Mouse (Mus musculus): ENCODE results near the gene Avpr2. TPM values are rescaled to one million over a fixed set of nuclear protein-coding genes. Genes with fewer than 3 reads are reported as not detected.

The Avpr2 gene
- polyA plus RNA-seq, 1 experiment from 2014 or later, result not detected

GRCm38 (mm10) chrX:73881036-73881427 lies 10.9 kb upstream of the Avpr2 start:
- H3K4me3 ChIP-seq, result peak overlapping the region; percentile 55
- no peaks in the 10 kb centered on the region for H3K36me3 ChIP-seq (replicated peaks)
- peaks cover 58% of the 10 kb centered on the region for H3K27me3 ChIP-seq (ENCODE audit: poor library complexity, severe bottlenecking)
- H3K4me1 ChIP-seq, result peaks cover 19% of the 10 kb centered on the region
- 15% methylated on average over 16 of the region's 16 CpGs for WGBS
- no peaks in the 10 kb centered on the region for H3K9me3 ChIP-seq
- no peak for DNase-seq (ENCODE audit: extremely low spot score, low spot score)
- H3K27ac ChIP-seq, result 0 out of 2 replicates have a peak overlapping the region, but pooled peaks have one; percentile 40

GRCm38 (mm10) chrX:73881463-73881862 lies 10.4 kb upstream of the Avpr2 start:
- Histone ChIP-seq H3K36me3 (replicated peaks) (no peaks in the 10 kb centered on the region), H3K4me1 (peaks cover 19% of the 10 kb centered on the region), H3K27me3 (ENCODE audit: poor library complexity, severe bottlenecking) (peaks cover 55% of the 10 kb centered on the region), H3K4me3 (peak overlapping the region; percentile 55; the same call in 1 of the 2 replicates), H3K27ac (no peak overlapping the region), H3K9me3 (no peaks in the 10 kb centered on the region)
- no peak for DNase-seq (ENCODE audit: extremely low spot score, low spot score)
- WGBS, result 13% methylated on average over 6 of the region's 6 CpGs

- Histone ChIP-seq H3K27me3 (ENCODE audit: poor library complexity, severe bottlenecking) (no peaks in the 10 kb centered on the region; the same call in 1 of the 2 replicates), H3K36me3 (replicated peaks) (no peaks in the 10 kb centered on the region), H3K4me3 (no peak overlapping the region), H3K27ac (no peak overlapping the region), H3K9me3 (no peaks in the 10 kb centered on the region), H3K4me1 (no peaks in the 10 kb centered on the region)
- DNase-seq (ENCODE audit: extremely low spot score, low spot score), result no peak
- WGBS, result 95% methylated on average over 14 of the region's 14 CpGs
Observed at GRCm38 (mm10) chrX:73892833-73893232, 931 bp downstream of the Avpr2 start.

- Histone ChIP-seq H3K27me3 (ENCODE audit: poor library complexity, severe bottlenecking) (peaks cover 9% of the 10 kb centered on the region; the same call in 1 of the 2 replicates), H3K4me1 (no peaks in the 10 kb centered on the region), H3K27ac (no peak within 1 kb of the TSS), H3K9me3 (no peaks in the 10 kb centered on the region), H3K4me3 (no peak within 1 kb of the TSS), H3K36me3 (replicated peaks) (no peaks in the 10 kb centered on the region)
- DNase-seq (ENCODE audit: extremely low spot score, low spot score), result peak; percentile 30
- 29% methylated on average over 2 of the region's 2 CpGs for WGBS
Observed at GRCm38 (mm10) chrX:73895719-73896118, 3.8 kb downstream of the Avpr2 start, which contains the start of gene L1cam. L1cam (minus strand) TSS chrX:73896105.

GRCm38 (mm10) chrX:73897959-73898358 lies 6.1 kb downstream of the Avpr2 start:
- Histone ChIP-seq H3K27me3 (ENCODE audit: poor library complexity, severe bottlenecking) (peaks cover 12% of the 10 kb centered on the region; the same call in 1 of the 2 replicates), H3K36me3 (replicated peaks) (no peaks in the 10 kb centered on the region), H3K4me1 (no peaks in the 10 kb centered on the region), H3K4me3 (no peak overlapping the region), H3K27ac (no peak overlapping the region), H3K9me3 (no peaks in the 10 kb centered on the region)
- no peak for DNase-seq (ENCODE audit: extremely low spot score, low spot score)
- 83% methylated on average over 3 of the region's 3 CpGs for WGBS

GRCm38 (mm10) chrX:73910049-73910448 lies 18.1 kb downstream of the Avpr2 start:
- WGBS, result 82% methylated on average over 1 of the region's 1 CpGs

GRCm38 (mm10) chrX:73910451-73910850 lies 18.5 kb downstream of the Avpr2 start:
- H3K27ac ChIP-seq, result no peak overlapping the region
- no peaks in the 10 kb centered on the region for H3K36me3 ChIP-seq (replicated peaks)
- no peaks in the 10 kb centered on the region for H3K9me3 ChIP-seq
- H3K4me1 ChIP-seq, result peaks cover 10% of the 10 kb centered on the region
- peaks cover 12% of the 10 kb centered on the region; the same call in 1 of the 2 replicates for H3K27me3 ChIP-seq (ENCODE audit: poor library complexity, severe bottlenecking)
- no peak for DNase-seq (ENCODE audit: extremely low spot score, low spot score)
- peak overlapping the region; percentile 41; the same call in 1 of the 2 replicates for H3K4me3 ChIP-seq

More at GRCm38 (mm10) chrX:73910049-73910448, 18.1 kb downstream of the Avpr2 start:
- no peak for DNase-seq (ENCODE audit: extremely low spot score, low spot score)
- Histone ChIP-seq H3K9me3 (no peaks in the 10 kb centered on the region), H3K4me3 (no peak overlapping the region), H3K27ac (no peak overlapping the region), H3K4me1 (peaks cover 8% of the 10 kb centered on the region), H3K36me3 (replicated peaks) (no peaks in the 10 kb centered on the region), H3K27me3 (ENCODE audit: poor library complexity, severe bottlenecking) (peaks cover 12% of the 10 kb centered on the region; the same call in 1 of the 2 replicates)

GRCm38 (mm10) chrX:73911156-73911555 lies 19.3 kb downstream of the Avpr2 start:
- DNase-seq (ENCODE audit: extremely low spot score, low spot score), result no peak
- Histone ChIP-seq H3K36me3 (replicated peaks) (no peaks in the 10 kb centered on the region; the same call in 1 of the 2 replicates), H3K9me3 (no peaks in the 10 kb centered on the region), H3K27me3 (ENCODE audit: poor library complexity, severe bottlenecking) (peaks cover 12% of the 10 kb centered on the region; the same call in 1 of the 2 replicates), H3K4me1 (peaks cover 14% of the 10 kb centered on the region), H3K27ac (no peak overlapping the region), H3K4me3 (peak overlapping the region; percentile 41)
- WGBS, result 20% methylated on average over 22 of the region's 26 CpGs

GRCm38 (mm10) chrX:73911588-73911987 lies 19.7 kb downstream of the Avpr2 start:
- peaks cover under 1% of the 10 kb centered on the region for H3K36me3 ChIP-seq (replicated peaks)
- H3K4me1 ChIP-seq, result peaks cover 14% of the 10 kb centered on the region
- no peak overlapping the region for H3K4me3 ChIP-seq
- WGBS, result 74% methylated on average over 2 of the region's 2 CpGs
- peaks cover 12% of the 10 kb centered on the region; the same call in 1 of the 2 replicates for H3K27me3 ChIP-seq (ENCODE audit: poor library complexity, severe bottlenecking)
- H3K9me3 ChIP-seq, result no peaks in the 10 kb centered on the region
- H3K27ac ChIP-seq, result no peak overlapping the region
- DNase-seq (ENCODE audit: extremely low spot score, low spot score), result no peak

GRCm38 (mm10) chrX:73914827-73915703 lies 23.2 kb downstream of the Avpr2 start:
- Histone ChIP-seq H3K4me3 (peak overlapping the region; percentile 31), H3K36me3 (replicated peaks) (peaks cover 35% of the 10 kb centered on the region), H3K4me1 (peaks cover 14% of the 10 kb centered on the region), H3K27me3 (ENCODE audit: poor library complexity, severe bottlenecking) (peaks cover 12% of the 10 kb centered on the region; the same call in 1 of the 2 replicates), H3K9me3 (no peaks in the 10 kb centered on the region), H3K27ac (peak overlapping the region; percentile 76)
- WGBS, result 30% methylated on average over 31 of the region's 31 CpGs
- peak; percentile 87 for DNase-seq (ENCODE audit: extremely low spot score, low spot score)

- H3K27ac ChIP-seq, result no peak overlapping the region
- WGBS, result 84% methylated on average over 8 of the region's 8 CpGs
- H3K9me3 ChIP-seq, result no peaks in the 10 kb centered on the region
- no peak overlapping the region for H3K4me3 ChIP-seq
- H3K36me3 ChIP-seq (replicated peaks), result peaks cover 37% of the 10 kb centered on the region
- H3K4me1 ChIP-seq, result peaks cover 13% of the 10 kb centered on the region
- H3K27me3 ChIP-seq (ENCODE audit: poor library complexity, severe bottlenecking), result no peaks in the 10 kb centered on the region
- no peak for DNase-seq (ENCODE audit: extremely low spot score, low spot score)
Observed at GRCm38 (mm10) chrX:73916945-73917344, 25.0 kb downstream of the Avpr2 start.

GRCm38 (mm10) chrX:73918631-73919030 lies 26.7 kb downstream of the Avpr2 start:
- Histone ChIP-seq H3K36me3 (replicated peaks) (peaks cover 37% of the 10 kb centered on the region), H3K4me3 (no peak overlapping the region), H3K4me1 (peaks cover 13% of the 10 kb centered on the region), H3K27ac (no peak overlapping the region), H3K9me3 (no peaks in the 10 kb centered on the region), H3K27me3 (ENCODE audit: poor library complexity, severe bottlenecking) (no peaks in the 10 kb centered on the region)
- WGBS, result 90% methylated on average over 5 of the region's 5 CpGs
- no peak for DNase-seq (ENCODE audit: extremely low spot score, low spot score)

GRCm38 (mm10) chrX:73921285-73921822 lies 29.5 kb downstream of the Avpr2 start:
- H3K4me3 ChIP-seq, result peak overlapping the region; percentile 67
- DNase-seq (ENCODE audit: extremely low spot score, low spot score), result no peak
- H3K27ac ChIP-seq, result peak overlapping the region; percentile 89
- H3K9me3 ChIP-seq, result no peaks in the 10 kb centered on the region
- H3K4me1 ChIP-seq, result peaks cover 8% of the 10 kb centered on the region
- H3K27me3 ChIP-seq (ENCODE audit: poor library complexity, severe bottlenecking), result no peaks in the 10 kb centered on the region
- 20% methylated on average over 34 of the region's 34 CpGs for WGBS
- peaks cover 37% of the 10 kb centered on the region for H3K36me3 ChIP-seq (replicated peaks)
